Mouse (Mus musculus): ENCODE measurements around the gene Slc6a16. TPM values are rescaled to one million over a fixed set of nuclear protein-coding genes. Genes with fewer than 3 reads are reported as not detected.

Slc6a16 gene
- polyA plus RNA-seq, 1 experiment from 2014 or later = 0.24 TPM

- Histone ChIP-seq H3K27ac (peak overlapping the region; percentile 53; the same call in 1 of the 2 replicates), H3K4me1 (peaks cover 35% of the 10 kb centered on the region), H3K36me3 (peaks cover 2% of the 10 kb centered on the region; the same call in 1 of the 2 replicates), H3K27me3 (ENCODE audit: low read depth, poor library complexity, severe bottlenecking) (peaks cover 18% of the 10 kb centered on the region), H3K9me3 (replicated peaks) (0 out of 2 replicates have a peak, but pooled peaks cover 1% of the 10 kb centered on the region), H3K4me3 (no peak overlapping the region)
- DNase-seq (ENCODE audit: low spot score) = no peak
- WGBS = 40% methylated on average over 10 of the region's 10 CpGs
Observed at GRCm38 (mm10) chr7:45272786-45273412, 32.0 kb downstream of the Slc6a16 start.

- DNase-seq (ENCODE audit: low spot score) = no peak
- Histone ChIP-seq H3K27me3 (ENCODE audit: low read depth, poor library complexity, severe bottlenecking) (peaks cover 23% of the 10 kb centered on the region), H3K27ac (no peak overlapping the region), H3K4me1 (peaks cover 27% of the 10 kb centered on the region), H3K36me3 (peaks cover 2% of the 10 kb centered on the region; the same call in 1 of the 2 replicates), H3K4me3 (no peak overlapping the region), H3K9me3 (replicated peaks) (0 out of 2 replicates have a peak, but pooled peaks cover 1% of the 10 kb centered on the region)
- WGBS = 90% methylated on average over 8 of the region's 8 CpGs
Observed at GRCm38 (mm10) chr7:45273672-45274071, 32.8 kb downstream of the Slc6a16 start.

GRCm38 (mm10) chr7:45277136-45277760 lies 36.4 kb downstream of the Slc6a16 start, which contains the start of gene Slc6a21:
Gene Slc6a21 (plus strand): TSS chr7:45277513.
- Histone ChIP-seq H3K9me3 (replicated peaks) (no peaks in the 10 kb centered on the region), H3K36me3 (no peaks in the 10 kb centered on the region), H3K4me1 (peaks cover 19% of the 10 kb centered on the region), H3K4me3 (peak within 1 kb of the TSS; percentile 55), H3K27ac (peak within 1 kb of the TSS; percentile 58), H3K27me3 (ENCODE audit: low read depth, poor library complexity, severe bottlenecking) (peaks cover 32% of the 10 kb centered on the region)
- WGBS = 6% methylated on average over 44 of the region's 44 CpGs
- peak; percentile 82 for DNase-seq (ENCODE audit: low spot score)

- 0 out of 2 replicates have a peak, but pooled peaks cover 6% of the 10 kb centered on the region for H3K27me3 ChIP-seq (ENCODE audit: low read depth, poor library complexity, severe bottlenecking)
- H3K9me3 ChIP-seq (replicated peaks) = no peaks in the 10 kb centered on the region
- H3K4me1 ChIP-seq = no peaks in the 10 kb centered on the region
- no peaks in the 10 kb centered on the region for H3K36me3 ChIP-seq
- WGBS = 83% methylated on average over 13 of the region's 13 CpGs
- no peak for DNase-seq (ENCODE audit: low spot score)
- no peak overlapping the region for H3K4me3 ChIP-seq
- no peak overlapping the region for H3K27ac ChIP-seq
Observed at GRCm38 (mm10) chr7:45286486-45286885, 45.6 kb downstream of the Slc6a16 start.

GRCm38 (mm10) chr7:45296626-45297025 lies 55.7 kb downstream of the Slc6a16 start:
- 76% methylated on average over 1 of the region's 1 CpGs for WGBS
- Histone ChIP-seq H3K4me3 (no peak overlapping the region), H3K4me1 (no peaks in the 10 kb centered on the region), H3K27me3 (ENCODE audit: low read depth, poor library complexity, severe bottlenecking) (no peaks in the 10 kb centered on the region), H3K36me3 (no peaks in the 10 kb centered on the region), H3K9me3 (replicated peaks) (no peaks in the 10 kb centered on the region), H3K27ac (no peak overlapping the region)
- DNase-seq (ENCODE audit: low spot score) = no peak

- Histone ChIP-seq H3K27me3 (ENCODE audit: low read depth, poor library complexity, severe bottlenecking) (no peaks in the 10 kb centered on the region), H3K9me3 (replicated peaks) (no peaks in the 10 kb centered on the region), H3K4me3 (no peak overlapping the region), H3K4me1 (no peaks in the 10 kb centered on the region), H3K27ac (no peak overlapping the region), H3K36me3 (no peaks in the 10 kb centered on the region)
- DNase-seq (ENCODE audit: low spot score) = no peak
- WGBS = 75% methylated on average over 3 of the region's 3 CpGs
Observed at GRCm38 (mm10) chr7:45297563-45297962, 56.7 kb downstream of the Slc6a16 start.

- Histone ChIP-seq H3K27ac (no peak overlapping the region), H3K27me3 (ENCODE audit: low read depth, poor library complexity, severe bottlenecking) (peaks cover 15% of the 10 kb centered on the region)
- WGBS = 8% methylated on average over 5 of the region's 5 CpGs
Observed at GRCm38 (mm10) chr7:45299752-45300151, 58.9 kb downstream of the Slc6a16 start.

GRCm38 (mm10) chr7:45300270-45300669 lies 59.4 kb downstream of the Slc6a16 start:
- Histone ChIP-seq H3K9me3 (replicated peaks) (no peaks in the 10 kb centered on the region), H3K27me3 (ENCODE audit: low read depth, poor library complexity, severe bottlenecking) (peaks cover 15% of the 10 kb centered on the region), H3K4me1 (peaks cover 10% of the 10 kb centered on the region), H3K36me3 (no peaks in the 10 kb centered on the region), H3K27ac (no peak overlapping the region), H3K4me3 (no peak overlapping the region)
- 19% methylated on average over 6 of the region's 6 CpGs for WGBS
- peak; percentile 66 for DNase-seq (ENCODE audit: low spot score)

More at GRCm38 (mm10) chr7:45299752-45300151, 58.9 kb downstream of the Slc6a16 start:
- H3K4me3 ChIP-seq = no peak overlapping the region
- H3K9me3 ChIP-seq (replicated peaks) = no peaks in the 10 kb centered on the region
- DNase-seq (ENCODE audit: low spot score) = peak; percentile 70
- H3K4me1 ChIP-seq = peaks cover 5% of the 10 kb centered on the region
- H3K36me3 ChIP-seq = no peaks in the 10 kb centered on the region

GRCm38 (mm10) chr7:45302626-45303025 lies 61.7 kb downstream of the Slc6a16 start:
- H3K4me1 ChIP-seq = peaks cover 14% of the 10 kb centered on the region
- WGBS = 89% methylated on average over 8 of the region's 8 CpGs
- no peak overlapping the region for H3K4me3 ChIP-seq
- no peak overlapping the region for H3K27ac ChIP-seq
- H3K27me3 ChIP-seq (ENCODE audit: low read depth, poor library complexity, severe bottlenecking) = peaks cover 15% of the 10 kb centered on the region
- no peaks in the 10 kb centered on the region for H3K36me3 ChIP-seq
- no peaks in the 10 kb centered on the region for H3K9me3 ChIP-seq (replicated peaks)
- DNase-seq (ENCODE audit: low spot score) = no peak

GRCm38 (mm10) chr7:45304869-45305268 lies 64.0 kb downstream of the Slc6a16 start:
- H3K36me3 ChIP-seq = no peaks in the 10 kb centered on the region

GRCm38 (mm10) chr7:45305275-45305674 lies 64.4 kb downstream of the Slc6a16 start:
- Histone ChIP-seq H3K27ac (0 out of 2 replicates have a peak overlapping the region, but pooled peaks have one; percentile 7), H3K4me1 (peaks cover 22% of the 10 kb centered on the region), H3K4me3 (peak overlapping the region; percentile 39), H3K9me3 (replicated peaks) (no peaks in the 10 kb centered on the region), H3K36me3 (no peaks in the 10 kb centered on the region), H3K27me3 (ENCODE audit: low read depth, poor library complexity, severe bottlenecking) (peaks cover 21% of the 10 kb centered on the region)
- DNase-seq (ENCODE audit: low spot score) = peak; percentile 88
- under 1% methylated on average over 17 of the region's 17 CpGs for WGBS

More at GRCm38 (mm10) chr7:45304869-45305268, 64.0 kb downstream of the Slc6a16 start:
- H3K4me3 ChIP-seq = peak overlapping the region; percentile 39
- H3K9me3 ChIP-seq (replicated peaks) = no peaks in the 10 kb centered on the region
- H3K27ac ChIP-seq = peak overlapping the region; percentile 7; the same call in 1 of the 2 replicates
- DNase-seq (ENCODE audit: low spot score) = no peak
- 5% methylated on average over 12 of the region's 13 CpGs for WGBS
- H3K4me1 ChIP-seq = peaks cover 22% of the 10 kb centered on the region
- peaks cover 18% of the 10 kb centered on the region for H3K27me3 ChIP-seq (ENCODE audit: low read depth, poor library complexity, severe bottlenecking)

- peaks cover 34% of the 10 kb centered on the region for H3K4me1 ChIP-seq
- DNase-seq (ENCODE audit: low spot score) = no peak
- no peak overlapping the region for H3K4me3 ChIP-seq
- H3K27ac ChIP-seq = no peak overlapping the region
- WGBS = 63% methylated on average over 15 of the region's 15 CpGs
- H3K9me3 ChIP-seq (replicated peaks) = no peaks in the 10 kb centered on the region
- H3K27me3 ChIP-seq (ENCODE audit: low read depth, poor library complexity, severe bottlenecking) = peaks cover 17% of the 10 kb centered on the region
- no peaks in the 10 kb centered on the region for H3K36me3 ChIP-seq
Observed at GRCm38 (mm10) chr7:45308551-45309240, 67.8 kb downstream of the Slc6a16 start.
